ENCODE assay signal across 22 mouse cellular contexts in the genomic region with DNA sequence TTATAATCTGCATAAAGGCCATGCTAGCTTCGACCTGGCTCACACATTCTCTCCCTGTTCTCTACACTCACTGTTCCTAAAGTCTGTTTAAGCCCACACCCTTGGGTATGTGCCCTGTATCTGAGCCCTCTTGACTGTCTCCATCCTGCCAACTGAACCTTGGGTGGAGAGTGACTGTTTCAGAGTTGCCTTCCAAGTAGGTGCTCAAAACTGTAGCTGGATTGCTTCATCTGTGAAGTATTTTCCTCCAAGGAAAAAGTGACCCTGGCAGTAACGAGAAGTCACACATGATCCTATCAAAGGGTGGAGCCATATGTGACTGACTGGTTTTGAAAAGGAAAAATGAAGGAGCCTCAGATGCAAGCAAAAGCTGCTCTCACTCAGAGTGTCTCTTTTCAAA.
A peak's percentile ranks its signal among the peaks of the same experiment; 100 is the strongest.
DNase-seq lines count a peak whose midpoint lies in the region; ATAC-seq lines count a peak whose summit lies in the region.
"Had no signal": no experiment of that assay in that cellular context is flagged by ENCODE, and none has a peak within 500 bp of the region (broad histone marks: within the 10 kb centered on the region; RNA-seq: fewer than 3 reads in every experiment).

No protein-coding gene starts in this region.

- H3K36me3 ChIP-seq in limb, embryonic 15.5 days, result no peaks in the 10 kb centered on the region
- no peaks in the 10 kb centered on the region for H3K36me3 ChIP-seq in limb, embryonic 10.5 days
- no peaks in the 10 kb centered on the region for H3K36me3 ChIP-seq in lung, embryonic 16.5 days (ENCODE audit: control insufficient read depth, insufficient read depth, low read length)
- H3K36me3 ChIP-seq in kidney, embryonic 16.5 days (ENCODE audit: insufficient read depth, low read length), result no peaks in the 10 kb centered on the region
- H3K36me3 ChIP-seq: embryonic facial prominence, embryonic 15.5 days; forebrain, embryonic 15.5 days; heart, embryonic 12.5 days; hindbrain, embryonic 12.5 days had no signal

- no peaks in the 10 kb centered on the region for H3K9me3 ChIP-seq in limb, embryonic 15.5 days
- no peaks in the 10 kb centered on the region for H3K9me3 ChIP-seq in limb, embryonic 10.5 days (replicated peaks)
- H3K9me3 ChIP-seq in lung, embryonic 16.5 days (ENCODE audit: control insufficient read depth, low read length), result no peaks in the 10 kb centered on the region
- no peaks in the 10 kb centered on the region for H3K9me3 ChIP-seq in kidney, embryonic 16.5 days (ENCODE audit: low read length)
- H3K9me3 ChIP-seq: embryonic facial prominence, embryonic 15.5 days; forebrain, embryonic 15.5 days; heart, embryonic 12.5 days; hindbrain, embryonic 12.5 days had no signal

- peaks cover 10% of the 10 kb centered on the region for H3K4me1 ChIP-seq in limb, embryonic 15.5 days
- H3K4me1 ChIP-seq in limb, embryonic 10.5 days, result no peaks in the 10 kb centered on the region
- peaks cover 7% of the 10 kb centered on the region for H3K4me1 ChIP-seq in lung, embryonic 16.5 days (replicated peaks; ENCODE audit: control insufficient read depth, insufficient read depth, low read length)
- H3K4me1 ChIP-seq in kidney, embryonic 16.5 days (ENCODE audit: insufficient read depth, low read length), result no peaks in the 10 kb centered on the region
- H3K4me1 ChIP-seq: forebrain, embryonic 15.5 days; hindbrain, embryonic 12.5 days had no signal

- H3K27me3 ChIP-seq in limb, embryonic 15.5 days, result no peaks in the 10 kb centered on the region
- H3K27me3 ChIP-seq in limb, embryonic 10.5 days (ENCODE audit: low read depth, poor library complexity, severe bottlenecking), result no peaks in the 10 kb centered on the region
- H3K27me3 ChIP-seq in lung, embryonic 16.5 days (ENCODE audit: control insufficient read depth, insufficient read depth, low read depth, low read length), result no peaks in the 10 kb centered on the region
- H3K27me3 ChIP-seq in kidney, embryonic 16.5 days (ENCODE audit: insufficient read depth, low read length), result no peaks in the 10 kb centered on the region
- H3K27me3 ChIP-seq: embryonic facial prominence, embryonic 15.5 days; forebrain, embryonic 15.5 days; heart, embryonic 12.5 days; Patski had no signal

- 0 out of 2 replicates have a peak overlapping the region, but pooled peaks have one; percentile 28 for H3K27ac ChIP-seq in limb, embryonic 15.5 days
- no peak overlapping the region for H3K27ac ChIP-seq in limb, embryonic 10.5 days
- H3K27ac ChIP-seq in lung, embryonic 16.5 days (ENCODE audit: low read length), result no peak overlapping the region
- H3K27ac ChIP-seq in kidney, embryonic 16.5 days (ENCODE audit: low read length), result no peak overlapping the region
- H3K27ac ChIP-seq: embryonic facial prominence, embryonic 15.5 days; forebrain, embryonic 15.5 days; heart, adult 2 months; hindbrain, embryonic 12.5 days had no signal

- ATAC-seq in limb, embryonic 15.5 days (ENCODE audit: insufficient number of reproducible peaks, low FRiP score, low TSS enrichment, low read depth), result no peak; the same call in 1 of the 2 replicates
- ATAC-seq in lung, embryonic 16.5 days (ENCODE audit: low read depth), result 0 out of 2 replicates have a peak, but pooled peaks have one; percentile 10
- no peak for ATAC-seq in kidney, embryonic 16.5 days (ENCODE audit: low FRiP score, low TSS enrichment)
- ATAC-seq: activated CD4-positive, CD25-positive, alpha-beta regulatory T cell, adult 4 months; forebrain, embryonic 15.5 days; hindbrain, embryonic 16.5 days; Patski had no signal

- DNase-seq in limb, embryonic 10.5 days (ENCODE audit: low spot score), result no peak
- DNase-seq in lung, postnatal 36 days, result peak; percentile 80
- DNase-seq in embryo, embryonic 11 days, result no peak
- DNase-seq: adrenal gland, adult 2 months; adrenal gland, postnatal 25 days; cerebellum, adult 18-20 months; cerebellum, adult 9-11 months; cerebellum, postnatal 36 days; gastrocnemius, postnatal 14 days; heart, postnatal 36 days had no signal

- no peak overlapping the region for H3K4me3 ChIP-seq in limb, embryonic 15.5 days
- H3K4me3 ChIP-seq in limb, embryonic 10.5 days, result no peak overlapping the region
- H3K4me3 ChIP-seq in lung, embryonic 16.5 days (ENCODE audit: low read length), result no peak overlapping the region
- no peak overlapping the region for H3K4me3 ChIP-seq in kidney, embryonic 16.5 days (ENCODE audit: low read length)
- H3K4me3 ChIP-seq: embryonic facial prominence, embryonic 15.5 days; erythroblast, embryonic 14.5 days; forebrain, embryonic 15.5 days; heart, adult 2 months; heart, embryonic 12.5 days; hindbrain, embryonic 12.5 days had no signal

- H3K4me2 ChIP-seq in limb, embryonic 15.5 days, result no peak overlapping the region
- no peak overlapping the region for H3K4me2 ChIP-seq in lung, embryonic 16.5 days (ENCODE audit: low read depth, low read length)
- H3K4me2 ChIP-seq in kidney, embryonic 16.5 days (replicated peaks; ENCODE audit: low read depth, low read length), result no peak overlapping the region
- H3K4me2 ChIP-seq: embryonic facial prominence, embryonic 15.5 days; forebrain, embryonic 15.5 days; heart, embryonic 12.5 days; hindbrain, embryonic 12.5 days had no signal

- no peak overlapping the region for H3K9ac ChIP-seq in limb, embryonic 15.5 days
- no peak overlapping the region for H3K9ac ChIP-seq in lung, embryonic 16.5 days (ENCODE audit: low read length)
- H3K9ac ChIP-seq in kidney, embryonic 16.5 days (replicated peaks; ENCODE audit: low read length), result no peak overlapping the region
- H3K9ac ChIP-seq: embryonic facial prominence, embryonic 15.5 days; forebrain, embryonic 15.5 days; heart, embryonic 12.5 days; hindbrain, embryonic 12.5 days had no signal

- 54% methylated on average over 2 of the region's 2 CpGs for WGBS in limb, embryonic 15.5 days
- 81% methylated on average over 2 of the region's 2 CpGs for WGBS in limb, embryonic 10.5 days
- WGBS in lung, embryonic 16.5 days, result 43% methylated on average over 2 of the region's 2 CpGs
- 54% methylated on average over 2 of the region's 2 CpGs for WGBS in kidney, embryonic 16.5 days
